Mouse (Mus musculus) forebrain, embryonic 16.5 days (tissue): ENCODE measurements around the gene Taf3. TPM values are rescaled to one million over a fixed set of nuclear protein-coding genes. Genes with fewer than 3 reads are reported as not detected.

Experiments used
- ATAC-seq: fragments of 200-750 bp; cut with Nextera tagmentation; 2 replicates; pipeline ENCODE4 v1.8.0; 2017; ENCODE audit warnings: mild to moderate bottlenecking, moderate library complexity
- H3K27ac ChIP-seq: fragments of 300-500 bp; sonication (generic); 2 replicates; pipeline ENCODE4 v1.5.1; 2014; ENCODE audit warnings: low read length, control low read depth
- H3K27me3 ChIP-seq: fragments of 300-500 bp; sonication (generic); replicated peaks from 2 replicates; pipeline ENCODE4 v1.6.1; 2014; ENCODE audit warnings: low read length; ENCODE audit not compliant: control insufficient read depth, insufficient read depth
- H3K36me3 ChIP-seq: fragments of 300-500 bp; sonication (generic); 2 replicates; pipeline ENCODE4 v1.6.1; 2014; ENCODE audit not compliant: control insufficient read depth, insufficient read depth
- H3K4me1 ChIP-seq: fragments of 300-500 bp; sonication (generic); replicated peaks from 2 replicates; pipeline ENCODE4 v1.6.1; 2014; ENCODE audit warnings: low read length; ENCODE audit not compliant: control insufficient read depth, insufficient read depth
- H3K4me2 ChIP-seq: fragments of 300-500 bp; sonication (generic); 2 replicates; pipeline ENCODE4 v1.6.1; 2014; ENCODE audit warnings: mild to moderate bottlenecking, low read length, control low read depth
- H3K4me3 ChIP-seq: fragments of 300-500 bp; sonication (generic); replicated peaks from 2 replicates; pipeline ENCODE4 v1.5.1; 2014; ENCODE audit warnings: mild to moderate bottlenecking, low read length, control low read depth
- H3K9ac ChIP-seq: fragments of 300-500 bp; sonication (generic); replicated peaks from 2 replicates; pipeline ENCODE4 v1.6.1; 2014; ENCODE audit warnings: low read depth, low read length, control low read depth
- H3K9me3 ChIP-seq: fragments of 300-500 bp; sonication (generic); 2 replicates; pipeline ENCODE4 v1.6.1; 2016; ENCODE audit warnings: low read length; ENCODE audit not compliant: control insufficient read depth
- WGBS: fragments of 180-500 bp; shearing (Covaris S2); extraction: QIAGEN DNeasy Blood & Tissue Kit; methylation state at CpG from one replicate; pipeline ENCODE4 v1.1.7; 2014; 5-methylcytosine and 5-hydroxymethylcytosine counted together
- polyA plus RNA-seq: library from polyadenylated mRNA; unstranded; fragments of >200 nt; fragmentation: Nextera tagmentation; extraction: Ambion mirVana; gene quantifications from 2 replicates; pipeline ENCODE4 v1.2.1, GENCODE M21; 2015

The Taf3 gene
- polyA plus RNA-seq, 1 experiment from 2014 or later: 14.3 TPM

DNA sequence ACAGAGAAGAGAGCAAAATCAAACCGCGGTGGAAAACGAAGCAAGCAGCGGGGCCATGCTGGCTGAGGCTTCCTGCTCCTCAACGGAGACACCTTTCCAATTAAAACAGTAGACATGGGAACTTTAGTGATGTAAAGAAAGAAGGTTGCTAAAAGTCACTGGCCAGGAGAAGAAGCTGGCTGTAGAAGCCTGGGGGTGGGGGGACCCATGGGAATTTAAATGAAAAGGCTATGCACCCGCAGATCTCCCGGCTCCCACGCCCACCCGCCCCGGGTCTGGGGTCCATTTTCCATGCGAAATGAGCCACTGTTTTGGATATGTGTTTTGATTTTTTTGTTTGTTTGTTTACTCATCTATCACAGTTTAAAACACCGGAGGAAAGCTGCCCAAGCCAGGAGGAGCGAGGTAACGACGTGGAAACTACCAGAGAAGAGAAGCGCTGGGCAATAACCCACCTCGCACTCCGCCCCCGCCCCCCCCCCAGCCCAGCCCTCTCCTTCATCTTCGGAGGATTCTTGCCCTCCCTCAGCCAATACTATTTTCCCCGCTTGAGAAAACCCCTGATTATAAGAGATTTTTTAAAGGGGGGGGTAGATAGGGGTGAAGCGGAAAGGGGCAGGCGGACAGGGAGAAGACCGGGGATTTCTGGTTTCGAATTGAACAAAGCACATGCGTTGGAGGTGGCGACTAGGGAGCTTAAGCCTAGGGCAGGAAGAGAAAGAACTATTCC is 164.4 kb downstream of the Taf3 start:
- no peak overlapping the region for H3K27ac ChIP-seq
- no peak overlapping the region for H3K4me3 ChIP-seq
- H3K9ac ChIP-seq: no peak overlapping the region
- no peaks in the 10 kb centered on the region for H3K9me3 ChIP-seq
- no peaks in the 10 kb centered on the region for H3K36me3 ChIP-seq
- peaks cover 61% of the 10 kb centered on the region for H3K27me3 ChIP-seq
- peaks cover 26% of the 10 kb centered on the region for H3K4me1 ChIP-seq
- H3K4me2 ChIP-seq: no peak overlapping the region
- under 1% methylated on average over 27 of the region's 27 CpGs for WGBS
- ATAC-seq: no peak

GRCm38 (mm10) chr2:9882926-9883802 is 165.2 kb downstream of the Taf3 start:
- WGBS: under 1% methylated on average over 43 of the region's 43 CpGs
- Histone ChIP-seq H3K4me1 (peaks cover 34% of the 10 kb centered on the region), H3K9ac (no peak overlapping the region), H3K9me3 (no peaks in the 10 kb centered on the region), H3K27ac (no peak overlapping the region), H3K4me2 (peak overlapping the region; percentile 30; the same call in 1 of the 2 replicates), H3K27me3 (peaks cover 66% of the 10 kb centered on the region), H3K36me3 (no peaks in the 10 kb centered on the region), H3K4me3 (no peak overlapping the region)
- no peak for ATAC-seq

DNA sequence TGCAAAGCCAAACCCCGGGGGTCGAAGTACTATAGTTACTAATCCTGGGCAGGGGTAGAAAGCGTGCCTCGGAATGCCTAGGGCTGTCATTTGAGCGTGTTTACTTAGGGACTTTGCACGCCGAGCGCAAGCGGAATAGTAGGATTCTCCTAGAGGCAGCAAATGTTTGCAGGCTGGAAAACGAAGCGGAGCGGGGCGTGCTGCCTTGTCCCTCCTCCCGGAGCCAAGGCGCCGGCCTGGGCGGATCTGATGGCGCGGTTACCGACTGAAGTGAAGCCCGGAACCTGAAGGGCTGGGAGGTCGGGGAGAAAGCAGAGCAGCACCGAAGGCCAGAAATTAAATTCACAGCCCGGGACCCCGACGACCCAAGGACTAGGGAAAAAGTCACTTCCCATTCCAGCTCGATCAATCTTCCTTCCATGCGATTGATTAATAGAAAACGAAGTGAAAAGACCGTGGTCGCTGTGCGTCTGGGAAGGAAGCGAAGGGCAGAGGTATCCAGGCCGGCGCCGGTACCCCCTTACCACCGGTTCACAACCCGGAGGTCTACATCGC is 165.9 kb downstream of the Taf3 start:
- peaks cover 61% of the 10 kb centered on the region for H3K27me3 ChIP-seq
- H3K4me2 ChIP-seq: peak overlapping the region; percentile 30
- no peak overlapping the region for H3K9ac ChIP-seq
- H3K9me3 ChIP-seq: no peaks in the 10 kb centered on the region
- H3K4me1 ChIP-seq: peaks cover 34% of the 10 kb centered on the region
- ATAC-seq: no peak
- peak overlapping the region; percentile 17 for H3K4me3 ChIP-seq
- no peaks in the 10 kb centered on the region for H3K36me3 ChIP-seq
- no peak overlapping the region for H3K27ac ChIP-seq
- WGBS: under 1% methylated on average over 39 of the region's 39 CpGs

GRCm38 (mm10) chr2:9881611-9882023 is 166.8 kb downstream of the Taf3 start:
- Histone ChIP-seq H3K4me3 (0 out of 2 replicates have a peak overlapping the region, but pooled peaks have one; percentile 10), H3K27ac (no peak overlapping the region), H3K4me1 (peaks cover 36% of the 10 kb centered on the region), H3K27me3 (peaks cover 53% of the 10 kb centered on the region), H3K9me3 (no peaks in the 10 kb centered on the region), H3K36me3 (no peaks in the 10 kb centered on the region), H3K9ac (no peak overlapping the region), H3K4me2 (no peak overlapping the region)
- WGBS: 1% methylated on average over 13 of the region's 13 CpGs
- ATAC-seq: no peak

- Histone ChIP-seq H3K27ac (no peak within 1 kb of the TSS), H3K4me1 (peaks cover 36% of the 10 kb centered on the region), H3K4me3 (peak within 1 kb of the TSS; percentile 10; the same call in 1 of the 2 replicates), H3K9me3 (no peaks in the 10 kb centered on the region), H3K27me3 (peaks cover 53% of the 10 kb centered on the region), H3K4me2 (peak within 1 kb of the TSS; percentile 30; the same call in 1 of the 2 replicates), H3K36me3 (no peaks in the 10 kb centered on the region), H3K9ac (no peak within 1 kb of the TSS)
- 1% methylated on average over 34 of the region's 35 CpGs for WGBS
- no peak for ATAC-seq
These were observed 167.3 kb downstream of the Taf3 start, which contains the start of gene 4930412O13Rik for GRCm38 (mm10) chr2:9881051-9881591. Gene 4930412O13Rik (plus strand): TSS chr2:9881252.

- H3K4me3 ChIP-seq: no peak overlapping the region
- H3K27me3 ChIP-seq: peaks cover 53% of the 10 kb centered on the region
- H3K9ac ChIP-seq: no peak overlapping the region
- ATAC-seq: no peak
- H3K4me2 ChIP-seq: no peak overlapping the region
- 2% methylated on average over 11 of the region's 11 CpGs for WGBS
- peaks cover 36% of the 10 kb centered on the region for H3K4me1 ChIP-seq
- H3K36me3 ChIP-seq: no peaks in the 10 kb centered on the region
- no peaks in the 10 kb centered on the region for H3K9me3 ChIP-seq
- no peak overlapping the region for H3K27ac ChIP-seq
These were observed 168.1 kb downstream of the Taf3 start for GRCm38 (mm10) chr2:9880271-9880670.

DNA sequence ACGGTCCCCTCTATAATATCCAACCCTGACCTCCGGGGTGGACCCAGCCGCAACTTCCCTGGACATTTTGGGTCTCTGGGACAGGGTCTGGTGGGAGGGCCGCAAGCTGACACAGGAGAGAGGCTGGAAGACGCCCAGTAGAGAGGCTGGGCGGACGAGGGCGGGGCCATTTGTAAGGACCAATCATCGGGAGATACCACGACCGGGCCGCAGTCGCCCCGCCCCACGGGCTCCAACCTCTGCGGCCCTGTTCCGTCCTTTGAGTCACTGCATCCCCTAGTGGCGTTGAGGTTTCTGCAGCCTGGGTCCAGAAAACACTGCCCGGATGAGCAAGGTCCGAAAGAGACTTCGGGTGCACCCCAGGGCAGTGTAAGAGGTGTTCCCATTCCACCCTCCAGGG is 168.9 kb downstream of the Taf3 start:
- H3K9me3 ChIP-seq: no peaks in the 10 kb centered on the region
- peaks cover 36% of the 10 kb centered on the region for H3K4me1 ChIP-seq
- peaks cover 50% of the 10 kb centered on the region for H3K27me3 ChIP-seq
- peak; percentile 89 for ATAC-seq
- peak overlapping the region; percentile 61 for H3K4me2 ChIP-seq
- WGBS: under 1% methylated on average over 20 of the region's 21 CpGs
- H3K4me3 ChIP-seq: peak overlapping the region; percentile 38
- H3K9ac ChIP-seq: no peak overlapping the region
- no peaks in the 10 kb centered on the region for H3K36me3 ChIP-seq
- no peak overlapping the region for H3K27ac ChIP-seq

- WGBS: under 1% methylated on average over 22 of the region's 22 CpGs
- Histone ChIP-seq H3K4me2 (peak overlapping the region; percentile 61), H3K36me3 (no peaks in the 10 kb centered on the region), H3K4me1 (peaks cover 36% of the 10 kb centered on the region), H3K27ac (no peak overlapping the region), H3K9ac (no peak overlapping the region), H3K9me3 (no peaks in the 10 kb centered on the region), H3K27me3 (peaks cover 51% of the 10 kb centered on the region), H3K4me3 (peak overlapping the region; percentile 38)
- ATAC-seq: peak; percentile 1; the same call in 1 of the 2 replicates
These were observed 169.3 kb downstream of the Taf3 start for GRCm38 (mm10) chr2:9879092-9879491.
